Mouse (Mus musculus): ENCODE measurements around the gene Gm1043. TPM values are rescaled to one million over a fixed set of nuclear protein-coding genes. Genes with fewer than 3 reads are reported as not detected.
A peak's percentile ranks its signal among the peaks of the same experiment; 100 is the strongest.

The Gm1043 gene
- polyA plus RNA-seq, 1 experiment from 2014 or later = 2.6 TPM

DNA sequence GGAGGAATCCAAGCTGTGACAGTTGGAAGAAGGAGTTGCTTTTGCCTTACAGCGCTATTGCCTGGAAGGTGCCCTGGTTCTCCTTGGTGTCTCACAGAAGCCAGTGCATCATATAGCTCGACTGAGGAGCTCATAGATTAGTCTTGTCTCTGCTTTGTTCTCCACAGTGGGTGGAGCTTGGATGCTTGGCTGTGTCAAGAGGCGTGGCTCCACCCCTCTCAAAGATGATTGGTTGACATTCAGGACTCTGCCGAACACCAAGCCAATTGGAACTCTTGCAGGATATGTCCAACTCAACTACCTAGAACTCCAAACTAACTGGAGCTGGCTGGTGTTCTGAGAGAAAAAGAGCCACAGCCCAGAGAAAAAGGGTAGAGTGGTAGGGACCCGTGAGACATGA lies 134.4 kb downstream of the Gm1043 start:
- H3K9me3 ChIP-seq = no peaks in the 10 kb centered on the region
- H3K4me3 ChIP-seq = no peak overlapping the region
- ATAC-seq (replicated peaks) = no peak
- H3K4me1 ChIP-seq = no peaks in the 10 kb centered on the region; the same call in 1 of the 2 replicates
- no peaks in the 10 kb centered on the region for H3K36me3 ChIP-seq (replicated peaks)
- H3K4me2 ChIP-seq = no peak overlapping the region
- H3K27ac ChIP-seq = no peak overlapping the region
- H3K27me3 ChIP-seq (replicated peaks) = no peaks in the 10 kb centered on the region
- no peak overlapping the region for H3K9ac ChIP-seq
- WGBS = 53% methylated on average over 5 of the region's 5 CpGs

DNA sequence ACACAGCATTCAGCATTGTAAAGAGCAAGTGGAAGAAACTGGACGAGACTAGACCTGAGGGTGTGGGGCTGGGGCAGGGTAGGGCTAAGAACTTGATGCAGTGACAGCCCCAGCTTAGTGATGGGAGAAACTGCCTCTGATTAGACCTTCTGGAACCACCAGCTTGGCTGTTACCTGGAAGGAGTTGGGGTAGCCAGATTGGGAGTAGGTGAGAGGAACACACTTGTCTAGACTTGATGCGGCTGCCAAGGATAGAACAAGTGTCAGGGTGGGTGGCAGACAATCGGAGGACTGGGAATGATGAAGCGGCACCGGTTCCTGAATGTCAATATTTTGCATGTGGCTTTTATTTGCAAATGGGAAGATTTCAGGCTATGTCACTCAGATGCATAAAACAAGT lies 135.4 kb downstream of the Gm1043 start:
- no peaks in the 10 kb centered on the region for H3K36me3 ChIP-seq (replicated peaks)
- no peak for ATAC-seq (replicated peaks)
- H3K4me2 ChIP-seq = no peak overlapping the region
- no peak overlapping the region for H3K27ac ChIP-seq
- H3K4me3 ChIP-seq = no peak overlapping the region
- H3K27me3 ChIP-seq (replicated peaks) = no peaks in the 10 kb centered on the region
- no peak overlapping the region for H3K9ac ChIP-seq
- H3K9me3 ChIP-seq = no peaks in the 10 kb centered on the region
- 88% methylated on average over 5 of the region's 5 CpGs for WGBS
- no peaks in the 10 kb centered on the region; the same call in 1 of the 2 replicates for H3K4me1 ChIP-seq

DNA sequence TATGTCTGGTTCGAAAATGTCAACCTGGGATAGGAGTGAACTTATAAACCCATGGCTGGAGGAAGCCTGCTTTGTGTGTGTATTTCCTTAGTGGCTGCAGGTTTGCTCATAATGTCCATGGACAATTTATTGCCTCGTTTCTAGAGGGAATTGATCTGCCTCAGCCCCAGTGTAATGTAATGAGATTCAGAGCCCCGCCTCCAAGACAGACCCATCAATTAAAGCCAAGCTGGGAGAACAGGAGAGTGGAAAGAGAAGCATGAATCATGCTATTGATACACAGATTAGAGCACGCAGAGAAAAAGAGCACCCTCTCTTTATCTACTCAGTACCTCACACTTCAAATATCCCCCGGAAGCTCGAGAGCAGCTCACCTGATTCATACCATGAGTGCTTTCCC lies 136.4 kb downstream of the Gm1043 start:
- no peak overlapping the region for H3K4me2 ChIP-seq
- no peaks in the 10 kb centered on the region; the same call in 1 of the 2 replicates for H3K4me1 ChIP-seq
- H3K27ac ChIP-seq = no peak overlapping the region
- 0 out of 2 replicates have a peak, but pooled peaks have one; percentile 4 for ATAC-seq (replicated peaks)
- no peaks in the 10 kb centered on the region for H3K36me3 ChIP-seq (replicated peaks)
- no peak overlapping the region for H3K9ac ChIP-seq
- no peaks in the 10 kb centered on the region for H3K9me3 ChIP-seq
- H3K4me3 ChIP-seq = no peak overlapping the region
- no peaks in the 10 kb centered on the region for H3K27me3 ChIP-seq (replicated peaks)
- 41% methylated on average over 6 of the region's 6 CpGs for WGBS

DNA sequence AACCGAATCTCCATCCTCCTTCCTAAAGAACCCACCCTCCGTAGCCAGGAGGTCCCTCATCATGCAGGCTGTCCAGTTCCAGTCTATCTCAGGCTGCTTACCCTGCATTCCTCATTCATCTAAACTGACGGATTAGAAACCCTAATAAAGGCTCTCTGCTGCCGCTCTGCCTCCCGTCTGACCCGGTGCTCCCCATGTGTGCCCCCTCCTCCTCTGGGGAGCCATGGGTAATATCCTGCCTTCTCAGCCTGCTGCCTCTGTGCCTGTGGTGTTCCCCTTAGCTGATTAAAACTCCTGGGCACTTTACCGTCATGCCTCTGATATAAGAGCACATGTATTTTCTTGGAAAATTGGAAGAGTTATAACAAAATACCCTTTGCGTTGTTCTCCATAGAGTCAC lies 137.1 kb downstream of the Gm1043 start:
- no peaks in the 10 kb centered on the region; the same call in 1 of the 2 replicates for H3K4me1 ChIP-seq
- no peak overlapping the region for H3K4me3 ChIP-seq
- H3K27ac ChIP-seq = no peak overlapping the region
- no peaks in the 10 kb centered on the region for H3K36me3 ChIP-seq (replicated peaks)
- no peak overlapping the region for H3K4me2 ChIP-seq
- no peak for ATAC-seq (replicated peaks)
- no peaks in the 10 kb centered on the region for H3K27me3 ChIP-seq (replicated peaks)
- H3K9ac ChIP-seq = no peak overlapping the region
- no peaks in the 10 kb centered on the region for H3K9me3 ChIP-seq
- WGBS = 38% methylated on average over 8 of the region's 8 CpGs

DNA sequence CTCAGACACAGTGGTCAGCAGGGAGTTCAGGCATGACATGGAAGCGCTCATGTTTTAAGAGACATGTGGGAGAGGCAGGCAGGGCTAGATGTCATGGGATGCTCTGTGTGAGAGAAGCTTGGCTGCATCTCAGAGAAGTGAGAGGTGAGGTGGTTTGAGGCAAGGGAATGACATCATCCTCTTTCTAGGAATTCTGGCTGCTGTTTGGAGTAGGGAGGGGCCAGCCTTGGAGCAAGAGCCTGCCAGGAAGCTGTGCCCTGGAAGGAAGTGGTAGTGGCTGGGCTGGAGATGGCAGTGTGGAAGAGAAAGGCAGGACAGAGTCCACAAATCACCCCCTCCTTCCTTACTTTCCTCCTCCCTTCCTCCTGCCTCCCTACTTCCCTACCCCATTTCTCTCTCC lies 140.5 kb downstream of the Gm1043 start:
- Histone ChIP-seq H3K4me1 (no peaks in the 10 kb centered on the region; the same call in 1 of the 2 replicates), H3K27ac (no peak overlapping the region), H3K9me3 (no peaks in the 10 kb centered on the region), H3K27me3 (replicated peaks) (no peaks in the 10 kb centered on the region), H3K9ac (no peak overlapping the region), H3K4me3 (no peak overlapping the region), H3K36me3 (replicated peaks) (no peaks in the 10 kb centered on the region), H3K4me2 (no peak overlapping the region)
- WGBS = 87% methylated on average over 1 of the region's 1 CpGs
- no peak for ATAC-seq (replicated peaks)

DNA sequence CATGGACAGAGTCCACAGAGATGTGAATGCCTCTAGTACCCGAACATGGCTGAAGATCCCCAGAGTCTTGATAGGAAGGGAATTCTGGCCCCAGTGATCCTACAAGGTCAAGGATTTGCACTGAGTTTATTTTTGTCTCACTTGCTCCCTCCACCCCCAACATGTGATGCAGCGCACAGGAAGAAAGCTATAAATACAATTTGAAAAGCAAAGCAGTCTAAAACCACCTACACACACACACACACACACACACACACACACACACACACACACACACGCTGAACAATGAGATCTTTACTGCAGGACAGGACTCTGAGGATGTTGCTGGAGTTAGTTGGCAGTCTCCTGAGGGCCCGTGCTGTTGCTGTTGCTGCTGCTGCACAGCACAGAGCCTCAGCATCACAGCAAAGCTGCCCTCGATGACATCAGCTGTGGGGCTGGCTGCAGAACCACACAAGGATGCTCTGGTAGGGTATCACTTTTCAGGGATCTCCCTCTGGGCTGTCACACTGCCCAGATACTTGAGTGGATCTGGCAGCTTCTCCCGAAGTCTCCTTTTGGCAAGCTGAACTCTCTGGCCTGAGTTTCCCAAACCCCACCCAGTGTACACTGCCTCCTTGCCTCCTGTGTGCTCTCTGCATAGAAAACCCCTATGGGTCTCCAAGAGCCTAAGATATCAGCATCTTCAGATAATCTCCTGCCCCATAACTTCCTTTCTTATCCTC lies 142.9 kb downstream of the Gm1043 start:
- Histone ChIP-seq H3K4me1 (no peaks in the 10 kb centered on the region), H3K9me3 (no peaks in the 10 kb centered on the region), H3K9ac (no peak overlapping the region), H3K36me3 (replicated peaks) (no peaks in the 10 kb centered on the region), H3K27me3 (replicated peaks) (0 out of 2 replicates have a peak, but pooled peaks cover 6% of the 10 kb centered on the region), H3K27ac (no peak overlapping the region), H3K4me3 (no peak overlapping the region), H3K4me2 (no peak overlapping the region)
- 56% methylated on average over 6 of the region's 6 CpGs for WGBS
- no peak for ATAC-seq (replicated peaks)

DNA sequence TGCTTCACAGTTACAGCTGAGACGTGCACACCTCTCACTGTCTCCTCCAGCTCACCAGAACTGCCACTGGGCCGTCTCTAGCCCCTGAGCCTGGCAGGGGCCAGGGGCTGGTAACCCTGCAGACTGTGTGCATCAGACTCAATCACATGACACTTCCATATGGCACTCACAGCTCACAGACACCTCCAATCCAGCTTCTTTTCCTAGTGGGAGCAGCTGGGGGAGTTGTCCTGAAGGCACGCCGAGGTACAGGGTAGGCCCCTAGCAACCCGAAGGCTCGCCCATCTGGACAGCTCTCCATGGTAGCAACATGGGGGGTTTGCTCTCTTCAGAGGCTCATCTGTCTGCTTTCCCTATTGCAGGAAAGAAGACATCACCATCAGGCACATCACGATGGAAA lies 143.7 kb downstream of the Gm1043 start:
- 70% methylated on average over 7 of the region's 7 CpGs for WGBS
- 0 out of 2 replicates have a peak, but pooled peaks cover 6% of the 10 kb centered on the region for H3K27me3 ChIP-seq (replicated peaks)
- no peak for ATAC-seq (replicated peaks)

DNA sequence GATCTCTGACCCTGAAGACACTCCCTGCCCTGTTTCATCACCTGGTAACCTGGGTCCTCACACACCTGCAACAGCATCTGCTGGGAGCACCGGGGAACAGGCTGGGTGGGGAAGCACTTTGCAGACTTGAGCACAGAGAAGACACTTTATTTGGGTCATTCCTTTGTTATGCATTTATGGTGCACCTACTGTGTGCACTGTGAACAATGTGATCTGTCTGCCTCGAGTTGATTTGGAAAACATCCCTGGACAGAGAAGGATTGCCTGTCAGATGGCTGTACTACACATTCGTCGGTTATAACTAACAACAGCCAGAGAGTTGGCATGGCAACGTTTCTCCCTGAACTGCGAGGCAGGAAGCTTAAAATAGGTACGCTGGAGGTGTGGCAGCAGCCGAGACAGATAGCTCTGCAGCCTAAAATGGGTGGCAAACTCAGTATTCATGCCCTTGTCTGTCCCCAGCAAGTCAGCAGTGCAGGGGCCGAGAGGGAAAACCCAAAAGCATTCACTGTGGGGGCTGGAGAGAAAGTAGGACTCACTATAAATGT lies 147.9 kb downstream of the Gm1043 start:
- WGBS = 52% methylated on average over 9 of the region's 9 CpGs
- Histone ChIP-seq H3K27ac (no peak overlapping the region), H3K9me3 (no peaks in the 10 kb centered on the region), H3K36me3 (replicated peaks) (no peaks in the 10 kb centered on the region), H3K4me3 (no peak overlapping the region), H3K4me2 (no peak overlapping the region), H3K4me1 (no peaks in the 10 kb centered on the region), H3K9ac (no peak overlapping the region), H3K27me3 (replicated peaks) (0 out of 2 replicates have a peak, but pooled peaks cover 6% of the 10 kb centered on the region)
- ATAC-seq (replicated peaks) = no peak

More for the DNA sequence above, 143.7 kb downstream of the Gm1043 start:
- H3K36me3 ChIP-seq (replicated peaks) = no peaks in the 10 kb centered on the region
- no peaks in the 10 kb centered on the region for H3K4me1 ChIP-seq
- no peak overlapping the region for H3K4me3 ChIP-seq
- H3K9me3 ChIP-seq = no peaks in the 10 kb centered on the region
- no peak overlapping the region for H3K9ac ChIP-seq
- no peak overlapping the region for H3K4me2 ChIP-seq
- no peak overlapping the region for H3K27ac ChIP-seq

DNA sequence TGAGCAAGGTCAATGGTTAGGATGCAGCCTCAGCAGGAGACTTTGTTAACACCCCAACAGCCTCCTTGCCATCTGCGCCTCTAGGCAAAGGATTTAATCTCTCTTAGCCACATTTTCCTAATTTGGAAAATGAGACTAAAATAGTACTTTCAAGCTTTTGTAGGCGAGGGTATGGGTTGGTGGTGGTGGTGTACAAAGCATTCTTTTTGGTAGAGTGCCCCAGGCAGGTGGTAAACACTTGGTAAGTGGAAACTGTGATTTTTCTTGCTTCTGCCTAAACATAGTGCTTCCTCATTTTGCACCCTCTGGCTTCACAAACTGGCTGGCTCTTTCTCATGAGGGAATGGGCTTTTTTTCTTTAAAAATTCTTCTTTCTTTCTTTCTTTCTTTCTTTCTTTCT lies 153.5 kb downstream of the Gm1043 start:
- no peak for ATAC-seq (replicated peaks)
- no peak overlapping the region for H3K27ac ChIP-seq
- H3K4me3 ChIP-seq = no peak overlapping the region
- no peaks in the 10 kb centered on the region for H3K36me3 ChIP-seq (replicated peaks)
- WGBS = 38% methylated on average over 2 of the region's 2 CpGs
- no peak overlapping the region for H3K9ac ChIP-seq
- peaks cover 24% of the 10 kb centered on the region for H3K4me1 ChIP-seq
- H3K4me2 ChIP-seq = no peak overlapping the region
- no peaks in the 10 kb centered on the region for H3K9me3 ChIP-seq
- H3K27me3 ChIP-seq (replicated peaks) = 0 out of 2 replicates have a peak, but pooled peaks cover 3% of the 10 kb centered on the region

DNA sequence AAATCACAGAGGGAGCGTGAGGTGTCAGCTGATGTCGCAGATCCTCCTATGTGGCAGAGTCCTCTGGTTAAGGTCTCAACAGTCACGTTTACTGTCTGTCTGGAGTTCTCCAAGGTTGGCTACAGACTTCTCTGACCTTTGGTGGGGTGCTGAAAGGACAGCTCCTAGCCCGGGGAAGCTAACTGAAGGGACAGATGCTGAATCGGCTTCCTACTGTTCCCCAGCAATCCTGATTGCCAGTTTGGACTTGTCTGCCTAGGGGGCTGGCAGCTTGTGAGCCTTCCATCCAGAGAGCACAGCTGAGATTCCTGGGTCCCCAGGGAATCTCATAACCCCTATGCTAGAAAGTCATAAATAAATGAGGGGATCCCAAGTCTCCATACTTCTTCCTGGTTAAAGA lies 155.4 kb downstream of the Gm1043 start:
- ATAC-seq (replicated peaks) = no peak
- H3K4me1 ChIP-seq = peaks cover 43% of the 10 kb centered on the region
- H3K4me3 ChIP-seq = no peak overlapping the region
- H3K4me2 ChIP-seq = no peak overlapping the region
- H3K27me3 ChIP-seq (replicated peaks) = 0 out of 2 replicates have a peak, but pooled peaks cover 3% of the 10 kb centered on the region
- H3K9ac ChIP-seq = no peak overlapping the region
- no peak overlapping the region for H3K27ac ChIP-seq
- WGBS = 6% methylated on average over 5 of the region's 5 CpGs
- H3K36me3 ChIP-seq (replicated peaks) = no peaks in the 10 kb centered on the region
- H3K9me3 ChIP-seq = no peaks in the 10 kb centered on the region

DNA sequence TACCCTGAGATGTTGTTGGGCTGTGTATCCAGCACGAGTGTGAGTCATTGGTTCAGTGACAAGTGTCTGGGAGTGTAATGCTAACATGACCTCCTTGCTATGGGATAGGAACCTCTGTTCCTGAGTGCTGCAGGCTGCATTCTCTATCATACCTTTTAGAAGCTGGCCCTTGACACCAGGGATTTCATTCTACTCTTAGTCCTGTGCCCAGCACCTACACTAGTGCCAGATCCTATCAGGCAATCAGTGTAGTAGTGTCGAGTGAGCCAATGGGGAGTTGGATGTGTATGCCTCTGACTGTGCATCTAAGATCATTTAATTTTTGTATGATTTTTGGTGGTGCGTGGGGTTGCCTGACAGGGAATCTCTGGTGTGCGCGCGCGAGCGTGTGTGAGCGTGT lies 156.1 kb downstream of the Gm1043 start:
- 8% methylated on average over 9 of the region's 9 CpGs for WGBS
- H3K4me1 ChIP-seq = peaks cover 43% of the 10 kb centered on the region
- ATAC-seq (replicated peaks) = peak; percentile 10
- peak overlapping the region; percentile 89 for H3K9ac ChIP-seq
- no peaks in the 10 kb centered on the region for H3K9me3 ChIP-seq
- H3K4me3 ChIP-seq = peak overlapping the region; percentile 85
- peak overlapping the region; percentile 88 for H3K4me2 ChIP-seq
- 0 out of 2 replicates have a peak, but pooled peaks cover 3% of the 10 kb centered on the region for H3K27me3 ChIP-seq (replicated peaks)
- H3K27ac ChIP-seq = peak overlapping the region; percentile 81
- H3K36me3 ChIP-seq (replicated peaks) = no peaks in the 10 kb centered on the region

DNA sequence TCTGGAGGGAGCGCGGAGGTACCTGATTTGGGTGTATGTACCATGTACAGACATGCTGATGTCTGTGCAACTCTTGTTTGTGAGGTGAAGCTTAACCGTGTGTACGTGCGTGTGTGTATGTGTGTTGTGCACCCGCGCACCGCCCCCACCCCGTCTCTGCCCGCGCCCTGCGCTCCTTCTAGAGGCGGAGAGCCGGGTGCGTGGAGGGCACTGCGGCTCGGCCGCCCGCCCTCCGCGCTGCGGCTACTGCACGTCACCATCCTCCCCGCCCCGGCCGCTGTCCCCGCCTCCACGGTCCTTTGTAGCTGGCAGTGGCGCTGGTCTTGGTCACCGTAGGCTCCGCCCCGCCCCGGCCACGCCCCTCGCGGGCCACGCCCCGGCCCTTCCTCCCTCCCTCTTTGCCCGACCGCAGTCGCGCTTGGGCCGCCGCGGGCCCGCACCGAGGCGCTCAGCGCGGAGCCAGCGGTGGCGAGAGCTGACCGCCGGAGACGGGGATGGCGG lies 156.5 kb downstream of the Gm1043 start, which contains the start of gene Crmp1:
Gene Crmp1 (plus strand): TSS at position 290 of the 501 bp plus-strand sequence.
- 1% methylated on average over 52 of the region's 56 CpGs for WGBS
- Histone ChIP-seq H3K9ac (peak within 1 kb of the TSS; percentile 89), H3K4me3 (peak within 1 kb of the TSS; percentile 85), H3K9me3 (no peaks in the 10 kb centered on the region), H3K27me3 (replicated peaks) (0 out of 2 replicates have a peak, but pooled peaks cover 3% of the 10 kb centered on the region), H3K36me3 (replicated peaks) (no peaks in the 10 kb centered on the region), H3K4me1 (peaks cover 43% of the 10 kb centered on the region), H3K27ac (peak within 1 kb of the TSS; percentile 81), H3K4me2 (peak within 1 kb of the TSS; percentile 88)
- ATAC-seq (replicated peaks) = peak; percentile 82
